Mouse (Mus musculus) kidney, postnatal 25 days (tissue): ENCODE measurements around the gene Idua.
"Not testable (repeated sequence)": the region's sequence is repeated elsewhere in the genome, so short reads cannot be mapped to it uniquely, and the experiment has no call there.

Experiments
- DNase-seq, 2 experiments: peaks; one replicate each; pipeline ENCODE4 v3.0.0; 2021; ENCODE audit warnings: mixed read lengths in 2 of 2

The Idua gene

DNA sequence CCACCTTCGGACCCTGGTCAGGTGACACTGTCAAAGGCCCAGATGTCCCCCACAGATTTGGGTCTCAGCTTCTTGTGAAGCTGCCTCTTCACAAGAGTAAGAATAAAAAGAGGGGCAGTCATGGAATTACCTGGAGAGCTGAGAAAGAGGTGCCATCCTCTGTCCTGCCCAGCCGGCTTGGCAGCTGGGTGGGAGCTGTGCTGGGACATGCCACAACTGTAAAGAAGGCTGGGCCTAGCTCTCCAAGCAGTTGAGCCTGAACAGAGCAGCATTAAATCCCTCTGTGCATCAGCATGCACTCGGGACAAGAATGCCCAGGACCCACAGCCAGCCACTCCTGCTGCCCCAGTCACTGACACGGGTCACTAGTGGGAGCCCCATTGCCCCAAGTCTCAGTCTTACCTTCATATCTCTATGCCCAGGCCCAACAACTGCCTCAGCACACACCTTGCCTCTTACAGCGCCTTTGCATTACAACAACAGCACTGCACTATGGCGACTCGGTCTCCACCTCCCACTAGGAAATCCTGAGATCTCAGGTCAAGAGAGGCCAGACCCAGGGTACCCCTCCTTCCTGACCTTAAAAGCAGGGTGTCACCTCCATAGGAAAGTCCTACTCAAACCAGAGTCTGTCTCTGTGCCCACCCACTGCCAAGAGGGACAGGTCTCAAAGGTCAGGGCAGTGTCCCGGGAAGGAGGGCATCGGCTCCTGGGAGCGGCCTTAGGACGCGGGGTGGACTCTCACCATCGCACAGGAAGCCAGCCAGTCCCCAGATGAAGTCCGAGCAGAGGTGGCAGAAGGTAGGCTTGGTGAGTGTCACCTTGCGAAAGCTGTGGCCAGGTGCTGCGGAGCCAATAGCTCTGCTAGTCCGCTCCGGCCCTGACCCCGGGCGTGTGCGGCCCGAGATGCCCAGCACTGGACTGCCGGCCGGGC is at the start of gene Idua:
Gene Idua, plus strand, starts transcription at position 634 of the 934 bp plus-strand sequence.
- peak; percentile 51 to 80 for DNase-seq

DNA sequence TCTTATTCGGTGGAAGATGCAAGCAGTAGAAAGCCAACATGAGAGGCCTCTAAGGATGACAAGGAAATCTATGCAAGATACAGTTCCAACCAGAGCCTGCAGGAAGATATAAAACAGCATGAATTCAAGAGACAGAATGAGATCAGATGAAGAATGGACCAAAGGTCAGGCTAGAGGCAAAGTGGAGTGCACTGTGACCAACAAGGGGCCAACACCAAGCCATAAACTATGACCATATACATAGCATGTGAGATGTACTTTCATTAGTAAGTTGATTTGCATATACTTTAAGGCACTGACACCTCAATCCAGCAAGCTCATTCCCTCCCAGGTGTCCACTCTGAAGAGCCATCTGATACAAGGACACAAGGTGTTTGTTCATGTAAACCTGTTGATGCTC is 49.7 kb upstream of the Idua start:
- no peak for DNase-seq

DNA sequence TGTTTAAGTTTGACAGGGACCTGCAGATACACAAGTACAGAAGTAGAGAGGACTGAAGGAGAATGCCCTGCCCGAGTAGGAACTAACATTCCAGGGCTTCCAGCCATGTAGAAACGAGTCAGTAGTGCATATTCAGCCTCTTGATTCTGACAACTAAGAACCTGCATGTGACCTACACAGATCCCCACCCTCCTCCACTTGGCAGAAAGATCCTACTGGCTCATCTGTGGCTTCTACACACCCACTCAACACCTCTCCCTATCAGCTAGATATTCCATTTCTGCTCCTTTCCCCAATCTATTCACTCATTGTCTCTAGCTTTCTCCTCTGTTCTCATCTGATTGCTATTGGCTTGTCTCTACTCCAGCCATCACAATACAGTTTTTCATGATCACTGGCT is 38.3 kb upstream of the Idua start:
- DNase-seq: no peak

DNA sequence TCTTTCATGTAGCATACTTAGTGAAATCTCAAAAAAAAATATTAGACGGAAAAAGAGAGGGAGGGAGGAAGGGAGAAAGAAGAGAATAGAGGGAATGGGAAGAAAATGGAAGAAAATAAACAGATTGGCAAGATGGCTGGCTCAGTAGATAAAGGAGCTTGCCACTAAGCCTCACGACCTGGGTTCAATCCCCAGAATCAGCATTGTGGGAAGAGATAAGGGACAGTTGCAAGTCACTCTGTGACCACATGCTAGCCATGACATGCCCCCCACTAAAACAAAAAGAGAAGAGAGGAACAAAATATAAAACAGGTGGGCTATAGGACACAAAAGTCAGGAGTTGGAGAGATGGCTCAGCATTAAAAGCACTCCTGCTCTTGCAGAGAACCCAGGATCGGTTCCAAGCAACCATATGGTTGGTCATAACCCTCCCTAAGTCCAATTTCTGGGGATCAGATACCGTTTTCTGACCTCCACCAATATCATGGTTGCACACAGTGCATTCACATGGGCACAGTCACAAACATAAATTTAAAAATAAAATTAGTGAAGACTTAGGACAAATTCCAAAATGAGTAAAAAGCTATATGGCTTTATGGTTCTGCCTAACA is 34.0 kb upstream of the Idua start:
- DNase-seq: no peak

DNA sequence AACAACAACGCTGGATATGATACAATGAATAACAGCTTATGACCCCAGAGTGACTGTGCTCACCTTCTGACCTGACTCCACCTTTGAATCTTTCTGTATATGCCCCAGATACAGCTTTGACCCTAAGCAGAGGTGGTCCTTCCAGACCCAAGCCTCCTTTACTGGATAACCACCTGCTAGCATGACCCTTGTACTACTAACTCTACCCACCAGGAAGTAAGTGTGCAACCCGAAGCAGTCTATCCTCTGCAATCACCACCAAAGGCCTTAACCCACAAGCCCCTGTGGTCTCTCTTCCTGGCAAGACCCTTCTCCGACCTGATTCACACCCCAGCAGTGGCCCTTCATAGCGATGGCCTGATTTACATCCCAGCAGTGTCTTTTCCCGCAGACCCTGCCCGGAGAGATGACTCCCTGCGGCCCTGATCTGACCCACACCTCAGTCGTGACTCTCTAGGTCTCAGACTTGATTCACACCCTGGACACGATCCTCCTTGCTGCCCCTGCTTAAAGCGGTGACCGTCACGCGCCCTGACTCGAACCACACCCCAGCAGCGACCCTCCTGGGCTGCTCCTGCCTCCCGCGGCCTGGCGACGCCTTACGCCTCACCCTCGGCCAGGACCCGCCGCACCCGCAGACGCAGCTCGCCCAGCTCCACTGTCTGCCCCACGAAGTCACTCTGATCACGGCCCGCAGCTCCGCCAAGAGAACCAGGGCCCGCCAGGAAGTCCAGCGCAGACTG is 31.1 kb upstream of the Idua start:
- DNase-seq: no peak

DNA sequence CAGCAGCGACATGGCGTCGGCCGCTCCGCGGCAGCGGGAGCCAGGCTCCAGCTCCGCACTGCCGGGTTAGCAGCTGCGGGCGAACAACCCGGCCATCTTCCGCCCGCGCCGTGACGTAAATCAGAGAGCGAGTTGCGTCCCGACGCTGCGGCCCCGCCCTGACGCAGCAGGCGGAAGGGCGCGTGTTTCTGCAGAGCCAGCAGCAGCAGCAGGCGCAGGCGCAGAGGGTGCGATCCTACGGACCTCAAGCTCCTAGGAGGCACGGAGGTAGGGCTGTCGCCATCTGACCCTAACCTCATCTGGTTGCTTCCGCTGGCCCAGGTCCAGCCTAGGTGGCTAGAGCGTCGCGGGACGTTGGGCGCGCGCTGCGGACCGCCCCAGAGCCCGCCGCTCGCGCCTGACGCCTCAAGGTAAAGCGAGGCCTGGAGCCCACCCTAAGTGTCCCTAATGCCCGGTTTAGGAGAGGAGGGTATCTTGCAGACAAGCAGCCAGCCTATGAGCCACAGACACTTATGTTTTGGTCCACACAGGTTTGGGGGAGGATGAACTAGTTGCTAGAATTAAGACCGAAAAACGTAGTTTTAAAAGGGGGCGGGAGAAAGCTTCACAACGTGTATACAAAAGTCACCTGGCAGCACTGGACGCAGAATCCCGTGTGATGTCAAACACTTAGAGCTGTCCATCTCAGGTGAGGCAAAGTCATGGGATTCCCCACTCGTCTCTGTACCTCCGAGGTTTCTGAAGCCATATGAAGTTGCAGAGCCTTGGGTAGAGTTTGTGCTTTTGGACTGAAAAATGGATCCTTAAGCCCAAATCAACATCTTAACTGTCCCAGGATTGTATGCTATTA is 30.3 kb upstream of the Idua start, which contains the start of the genes Gak and Tmem175:
Gene Gak, minus strand, starts transcription at position 122 of the 850 bp plus-strand sequence.
Gene Tmem175, plus strand, starts transcription at position 137 of the 850 bp plus-strand sequence.
- peak; percentile 94 to 97 for DNase-seq

DNA sequence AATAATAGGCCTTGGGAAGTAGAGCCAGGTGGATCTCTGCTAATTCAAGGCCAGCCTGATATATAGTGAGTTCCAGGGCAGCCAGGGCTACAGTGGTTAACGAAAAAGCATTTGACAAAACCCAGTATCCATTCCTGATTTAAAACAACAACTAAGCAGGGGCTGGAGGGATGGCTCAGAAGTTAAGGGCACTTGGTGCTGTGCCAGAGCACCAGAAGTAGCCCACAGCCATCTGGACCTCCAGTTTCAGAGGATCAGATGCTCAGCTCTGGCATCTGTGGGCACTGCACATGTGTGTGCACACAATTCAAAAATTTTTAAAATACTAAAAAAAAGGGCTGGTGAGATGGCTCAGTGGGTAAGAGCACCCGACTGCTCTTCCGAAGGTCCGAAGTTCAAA is 26.5 kb upstream of the Idua start:
- DNase-seq: no peak

DNA sequence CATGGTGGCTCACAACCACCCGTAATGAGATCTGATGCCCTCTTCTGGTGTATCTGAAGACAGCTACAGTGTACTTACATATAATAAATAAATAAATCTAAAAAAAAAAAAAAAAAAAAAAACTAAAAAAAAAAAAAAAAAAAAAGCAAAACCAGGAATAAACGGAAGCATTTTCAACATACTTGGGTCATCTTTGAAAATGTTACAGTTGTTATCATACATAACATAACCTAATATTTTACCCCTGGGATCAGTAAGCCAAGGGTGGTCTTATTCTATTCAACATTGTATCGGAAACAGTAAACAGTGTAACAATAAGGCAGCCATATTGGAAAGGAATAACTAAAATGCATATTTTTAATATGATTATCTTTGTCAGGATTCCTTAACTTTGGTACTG is 26.0 kb upstream of the Idua start:
- not testable (repeated sequence) for DNase-seq

DNA sequence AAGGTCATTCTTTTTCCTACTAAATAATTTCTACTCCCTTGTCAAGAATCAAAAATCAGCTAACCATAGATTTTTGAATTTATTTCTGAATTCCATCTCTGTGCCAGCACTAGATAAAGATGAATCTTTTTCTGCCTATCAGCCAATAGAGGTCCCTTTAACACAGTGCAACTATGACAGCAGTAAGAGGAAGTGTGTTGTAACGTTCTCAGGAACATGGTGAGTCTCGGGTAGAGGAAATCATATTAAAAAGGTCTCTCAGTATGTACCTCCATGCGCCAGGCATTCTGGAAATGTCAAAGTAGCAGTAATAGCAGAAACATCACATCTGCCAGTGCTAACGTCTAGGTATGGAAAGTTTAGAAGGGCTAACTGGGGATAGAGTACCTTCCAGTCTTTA is 24.0 kb upstream of the Idua start:
- DNase-seq: no peak

DNA sequence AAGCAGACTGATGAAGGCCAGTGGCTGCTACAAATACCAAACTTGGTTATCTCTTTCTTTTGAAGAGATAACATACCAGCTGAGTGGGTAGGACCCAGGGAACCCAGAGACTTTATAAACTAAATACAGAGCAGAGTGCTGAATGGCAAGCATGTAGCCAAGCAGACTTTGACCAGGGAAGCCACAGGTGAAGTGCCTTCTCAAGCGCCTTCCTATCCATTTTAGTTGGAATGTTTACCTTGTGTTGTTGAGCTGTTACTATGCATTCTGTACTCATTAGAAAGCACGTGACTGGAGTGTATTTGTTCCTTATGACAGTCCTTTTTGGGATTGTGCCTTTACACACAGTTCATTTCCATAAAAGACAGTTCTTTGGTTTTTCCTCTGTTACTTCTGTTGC is 16.5 kb upstream of the Idua start:
- DNase-seq: no peak

DNA sequence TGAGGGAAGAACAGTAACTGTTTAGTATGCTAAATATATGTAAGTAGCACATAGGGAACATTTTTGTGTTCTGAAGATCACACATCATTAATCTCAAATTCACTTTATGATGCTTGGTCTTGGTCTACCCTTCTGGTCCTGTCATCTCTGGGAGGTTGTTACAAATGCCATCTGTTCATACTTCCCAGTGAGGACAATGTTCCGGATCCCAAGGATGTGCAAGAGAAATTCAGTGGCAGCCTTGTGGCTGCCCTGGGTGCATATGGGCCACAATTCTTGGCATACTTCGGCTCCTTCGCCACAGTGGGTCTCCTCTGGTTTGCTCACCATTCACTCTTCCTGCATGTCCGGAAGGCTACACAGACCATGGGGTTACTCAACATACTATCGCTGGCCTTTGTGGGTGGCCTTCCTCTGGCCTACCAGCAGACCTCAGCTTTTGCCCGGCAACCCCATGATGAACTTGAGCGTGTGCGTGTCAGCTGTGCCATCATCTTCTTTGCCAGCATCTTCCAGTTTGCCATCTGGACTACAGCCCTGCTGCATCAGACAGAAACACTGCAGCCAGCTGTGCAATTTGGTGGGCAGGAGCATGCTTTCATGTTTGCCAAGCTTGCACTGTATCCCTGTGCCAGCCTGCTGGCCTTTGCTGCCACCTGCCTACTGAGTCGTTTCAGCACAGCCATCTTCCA is 14.3 kb upstream of the Idua start:
- DNase-seq: peak in 1 of 2 experiments; percentile 69

DNA sequence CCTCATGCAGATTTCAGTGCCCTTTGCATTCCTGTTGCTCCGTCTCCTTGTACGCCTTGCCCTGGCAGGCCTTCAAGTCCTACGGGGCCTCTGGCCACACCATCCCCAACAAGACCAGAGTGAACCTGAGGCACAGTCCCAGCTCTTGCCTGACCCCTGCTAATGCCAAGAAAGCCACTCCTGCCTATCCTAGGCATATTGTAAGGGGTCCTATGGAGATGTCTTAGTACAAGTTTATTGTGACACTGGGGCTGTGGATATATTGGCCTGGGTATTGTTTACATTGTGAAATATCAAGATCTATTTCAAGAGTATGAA is 13.8 kb upstream of the Idua start:
- DNase-seq: peak in 1 of 2 experiments; percentile 23

DNA sequence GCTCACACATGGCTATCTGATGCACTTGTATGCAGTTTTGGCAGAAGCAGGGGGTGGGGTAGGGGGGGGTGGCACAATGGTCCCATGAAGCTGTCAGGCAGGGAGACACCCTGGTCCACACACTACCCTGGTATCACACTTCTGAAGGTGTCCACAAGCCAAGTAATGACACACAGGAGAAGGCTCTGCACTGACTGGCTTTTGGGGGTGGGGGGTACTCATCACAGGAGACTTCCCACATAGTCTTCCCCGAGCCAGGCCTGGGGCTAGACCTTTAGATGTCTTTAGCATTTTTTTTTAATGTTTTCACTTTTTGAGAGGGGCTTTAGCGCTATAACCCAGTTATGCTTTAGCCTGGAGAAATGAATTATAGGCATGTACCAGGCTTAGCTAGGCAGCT is 12.8 kb upstream of the Idua start:
- no peak for DNase-seq

DNA sequence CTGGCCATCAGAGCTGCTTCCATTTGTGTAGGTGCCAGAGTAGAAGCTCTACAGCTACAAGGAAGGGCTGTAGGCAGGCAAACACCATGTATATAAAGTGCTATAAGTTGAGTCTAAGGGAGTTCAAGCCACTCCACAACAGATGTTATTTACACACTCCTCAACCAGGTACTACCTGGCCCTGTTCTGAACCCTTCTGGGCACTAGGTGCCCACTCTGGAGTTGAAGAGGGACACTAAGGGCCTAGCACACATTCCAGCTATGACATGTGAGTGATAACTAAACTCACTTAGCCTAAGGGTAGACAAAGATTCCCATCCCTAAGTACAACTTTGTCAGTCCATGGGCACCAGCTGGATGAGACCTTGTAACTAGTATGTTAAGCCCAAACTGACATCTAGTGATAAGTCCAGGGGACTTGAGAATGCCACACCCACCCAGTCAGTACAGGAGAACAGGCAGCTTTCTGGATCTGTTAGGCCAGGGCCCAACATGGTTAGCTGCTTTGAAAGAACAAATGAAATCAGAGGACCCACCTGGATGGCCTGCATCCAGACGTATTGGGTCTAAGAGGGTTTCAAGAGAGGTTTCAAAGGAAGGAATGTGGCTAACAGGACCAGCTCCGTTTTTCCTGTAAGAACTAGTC is 12.2 kb upstream of the Idua start:
- DNase-seq: no peak

DNA sequence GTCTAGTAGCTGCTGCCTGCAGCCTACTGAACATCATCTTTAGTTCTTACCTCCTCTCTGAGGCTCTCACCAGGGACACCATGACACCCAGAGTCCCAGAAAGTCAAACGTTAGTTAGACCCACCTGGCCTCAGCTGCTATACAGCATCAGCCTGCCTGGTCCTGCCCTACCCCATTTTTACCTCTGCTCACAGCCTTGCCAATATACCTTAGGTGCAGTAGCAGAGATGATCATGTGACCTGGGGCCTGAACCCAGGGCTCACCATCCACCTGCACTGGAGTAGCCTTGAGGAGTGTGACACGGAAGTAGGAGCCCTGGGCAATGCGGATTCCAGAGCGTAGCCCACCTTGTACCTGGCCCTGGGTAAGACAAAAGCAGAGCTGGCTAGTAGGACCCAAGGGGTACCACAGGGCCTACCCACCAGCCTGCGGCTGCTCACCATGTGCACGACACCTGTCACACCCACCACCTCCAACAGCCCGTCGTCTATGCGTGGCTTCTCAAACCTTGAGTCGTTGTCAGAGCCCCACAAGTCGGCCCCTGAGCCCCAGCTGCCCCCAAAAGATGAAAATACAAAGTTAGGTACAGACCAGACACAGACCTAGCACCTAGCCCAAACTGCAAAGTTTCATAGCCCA is 11.1 kb upstream of the Idua start:
- no peak for DNase-seq

DNA sequence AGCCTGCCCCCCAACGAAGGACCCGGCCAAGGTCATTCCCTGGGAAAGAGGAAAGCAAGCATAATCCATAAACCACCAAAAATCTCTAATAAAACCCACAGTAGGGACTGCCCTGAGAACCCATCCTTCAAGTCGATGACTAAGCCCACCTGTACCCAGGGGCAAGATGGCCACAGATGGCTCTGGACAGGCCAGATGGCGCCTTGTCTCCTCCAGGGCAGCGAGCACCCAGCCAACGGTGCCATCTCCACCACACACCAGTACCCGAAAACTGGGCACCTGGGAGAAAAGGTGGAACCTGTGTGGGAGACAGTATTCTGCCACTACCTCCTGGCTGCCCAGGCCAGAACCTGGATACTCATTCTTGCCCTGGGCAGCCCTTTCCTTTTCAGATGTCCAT is 9.8 kb upstream of the Idua start:
- no peak for DNase-seq

DNA sequence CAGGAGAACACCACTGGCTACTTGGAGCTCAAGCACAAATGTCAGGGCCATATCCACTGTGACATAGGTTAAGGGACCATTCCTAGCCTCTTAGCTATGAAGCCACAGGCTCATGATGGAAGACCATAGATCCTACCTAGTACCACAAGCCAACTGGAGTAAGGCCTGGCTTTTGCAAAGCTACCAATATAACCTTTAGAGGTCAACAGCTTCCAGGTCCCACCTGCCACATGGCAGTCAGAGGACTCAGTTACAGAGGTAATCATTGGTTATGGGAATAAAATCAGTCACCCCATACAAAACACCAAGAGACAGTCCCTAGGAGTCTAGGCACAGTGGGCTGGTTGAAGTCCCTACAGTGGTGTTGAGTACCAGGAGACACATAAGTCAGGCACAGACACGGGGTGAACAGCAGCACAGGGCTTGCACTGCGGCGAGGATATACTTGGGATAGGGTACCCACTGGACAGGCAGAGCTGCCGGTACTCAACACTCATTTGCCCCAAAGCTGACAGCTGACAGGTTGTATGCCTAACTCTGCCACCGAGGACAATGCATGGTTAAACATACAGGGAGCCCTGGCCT is 8.9 kb upstream of the Idua start:
- DNase-seq: no peak

DNA sequence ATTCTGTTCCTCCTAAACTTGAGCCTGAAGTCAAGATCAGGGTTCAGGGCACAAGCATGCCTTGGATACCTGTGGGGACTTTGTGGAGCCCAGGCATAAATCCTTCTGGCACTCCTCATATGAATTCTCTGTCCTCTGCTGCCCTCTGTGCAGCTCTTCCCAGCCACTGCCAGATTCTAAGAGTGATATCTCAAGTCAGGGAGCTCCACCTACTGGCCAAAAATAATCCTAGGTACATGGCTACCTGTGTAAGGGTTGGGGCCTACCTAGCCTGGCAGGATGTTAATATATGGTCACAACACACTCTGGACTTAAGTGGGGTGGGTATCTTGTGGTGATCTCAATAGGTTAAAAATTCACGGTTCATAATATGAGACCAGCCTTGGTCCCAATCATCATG is 8.3 kb upstream of the Idua start:
- DNase-seq: peak; percentile 79 to 88

DNA sequence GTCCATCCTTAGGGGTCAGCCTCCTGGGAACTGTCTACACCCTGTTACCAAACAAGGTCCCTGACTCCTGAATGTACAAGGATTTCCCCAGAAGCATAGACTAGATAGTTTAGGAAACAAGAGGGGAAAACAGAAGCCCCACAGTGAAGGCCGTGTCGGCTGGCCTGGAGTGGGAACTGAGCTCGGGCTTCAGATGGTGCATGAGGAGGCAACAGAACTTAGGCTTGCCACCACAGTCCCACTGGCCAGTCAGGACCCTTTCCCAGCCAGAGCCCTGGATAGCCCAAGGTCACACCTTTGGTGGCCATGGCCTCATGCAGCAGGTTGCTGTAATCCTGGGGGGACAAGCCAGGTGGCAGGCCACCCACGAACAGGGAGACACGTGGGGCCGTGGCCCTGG is 6.8 kb upstream of the Idua start:
- DNase-seq: no peak

DNA sequence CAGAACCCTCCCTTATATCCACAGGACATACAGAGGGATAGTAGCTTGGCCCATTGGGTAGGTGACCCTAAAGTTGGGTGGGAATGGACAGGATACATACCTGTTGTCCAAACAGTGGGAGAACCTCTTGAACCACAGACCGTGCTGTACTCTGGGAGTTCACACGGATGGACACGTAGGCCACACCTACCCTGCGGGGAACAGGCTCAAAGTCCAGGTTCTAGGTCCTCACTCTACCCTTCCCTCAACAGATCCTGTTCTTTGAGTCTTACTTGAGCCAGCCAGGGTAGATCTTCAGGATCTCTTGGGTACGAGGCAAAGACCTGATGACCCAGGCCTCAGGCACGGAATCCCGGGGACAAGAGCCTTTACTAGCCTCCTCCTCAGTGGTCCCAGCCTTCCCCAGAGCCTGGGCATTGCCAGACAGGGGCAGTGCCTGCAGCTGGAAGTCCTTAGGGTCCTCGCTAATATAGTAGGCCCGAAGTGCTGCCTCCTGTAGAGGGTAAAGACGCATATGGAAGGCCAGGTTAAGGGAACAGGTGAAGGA is 5.6 kb upstream of the Idua start:
- DNase-seq: peak; percentile 53 to 80
